Mouse (Mus musculus): ENCODE measurements around the gene Olfr996.
"Not testable (repeated sequence)": the region's sequence is repeated elsewhere in the genome, so short reads cannot be mapped to it uniquely, and the experiment has no call there.

The Olfr996 gene

GRCm38 (mm10) chr2:85578915-85579314, at the start of gene Olfr996:
TSS of gene Olfr996 (plus strand) at chr2:85579215.
- DNase-seq = no peak

DNA sequence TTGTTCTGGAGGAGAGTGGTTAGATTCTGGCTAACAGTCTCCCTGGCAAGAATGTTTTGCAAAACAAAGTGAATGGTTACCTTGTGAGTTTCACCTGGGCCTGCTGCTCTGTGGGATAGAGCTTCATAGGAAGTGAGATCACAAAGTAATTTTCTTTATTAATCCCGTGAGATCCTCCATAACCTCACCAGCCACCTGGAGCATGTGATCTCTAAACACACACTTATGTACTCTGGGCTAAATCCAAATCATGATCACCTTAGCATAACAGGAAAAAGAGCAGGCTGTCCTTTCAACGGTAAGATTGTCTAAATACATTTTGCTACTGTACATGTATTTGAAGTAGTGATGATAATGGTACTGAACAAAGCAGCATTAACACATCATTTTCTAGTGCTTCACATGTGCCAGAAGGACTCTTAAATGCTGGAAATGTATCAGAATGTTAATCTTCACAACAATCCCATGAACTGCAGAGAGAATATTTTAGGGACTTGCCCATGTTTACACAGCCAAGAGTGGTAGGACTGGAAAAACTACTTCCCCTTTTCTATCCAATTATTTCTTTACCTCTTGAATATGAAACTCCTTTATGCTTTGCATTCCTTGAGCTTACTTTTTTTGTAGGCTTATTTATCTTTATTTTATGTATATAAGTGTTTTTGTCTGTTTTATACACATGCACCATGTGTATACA, 46.8 kb upstream of the Olfr996 start:
- no peak for DNase-seq

DNA sequence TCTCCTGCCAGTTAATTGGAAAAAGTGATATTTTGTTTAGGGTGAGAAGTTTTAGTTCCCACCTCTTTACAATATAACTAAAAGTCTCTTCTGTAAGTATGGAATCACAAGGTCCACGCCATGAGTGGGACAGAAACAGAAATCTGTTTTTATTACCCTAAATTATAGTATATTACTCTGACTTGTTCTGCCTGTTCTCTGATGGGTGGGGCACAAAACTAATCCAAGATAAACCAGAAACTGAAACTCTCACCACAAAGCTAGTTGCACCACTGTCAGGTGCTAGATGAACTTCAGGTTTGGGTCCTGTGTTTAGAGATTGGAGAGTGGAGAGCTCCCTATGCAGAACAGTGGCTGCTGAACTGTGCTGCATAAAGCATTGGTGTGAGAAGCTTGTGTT, 45.1 kb upstream of the Olfr996 start:
- no peak for DNase-seq

- DNase-seq = no peak
Measured at GRCm38 (mm10) chr2:85554806-85555205, 24.2 kb upstream of the Olfr996 start.

DNA sequence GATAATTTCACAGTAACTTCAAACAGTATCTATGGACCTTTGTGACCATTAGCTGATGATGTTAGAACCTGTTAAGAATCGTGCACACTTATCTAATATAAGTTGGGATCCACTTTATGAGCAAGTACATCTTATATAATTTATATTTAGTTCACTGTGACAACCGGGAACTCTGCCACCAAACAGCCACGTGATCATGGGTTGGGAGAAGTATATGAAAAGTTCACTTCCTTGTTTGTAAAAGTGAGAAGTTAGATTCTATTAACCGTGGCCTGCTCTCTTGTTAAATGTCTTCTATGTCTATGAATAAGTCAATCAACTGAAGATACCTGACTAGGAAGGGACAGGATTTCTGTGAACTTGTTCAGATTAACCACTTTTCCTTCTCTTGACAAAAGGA, 18.8 kb upstream of the Olfr996 start:
- DNase-seq = no peak

GRCm38 (mm10) chr2:85561187-85561586, 17.8 kb upstream of the Olfr996 start:
- DNase-seq = peak; percentile 29

DNA sequence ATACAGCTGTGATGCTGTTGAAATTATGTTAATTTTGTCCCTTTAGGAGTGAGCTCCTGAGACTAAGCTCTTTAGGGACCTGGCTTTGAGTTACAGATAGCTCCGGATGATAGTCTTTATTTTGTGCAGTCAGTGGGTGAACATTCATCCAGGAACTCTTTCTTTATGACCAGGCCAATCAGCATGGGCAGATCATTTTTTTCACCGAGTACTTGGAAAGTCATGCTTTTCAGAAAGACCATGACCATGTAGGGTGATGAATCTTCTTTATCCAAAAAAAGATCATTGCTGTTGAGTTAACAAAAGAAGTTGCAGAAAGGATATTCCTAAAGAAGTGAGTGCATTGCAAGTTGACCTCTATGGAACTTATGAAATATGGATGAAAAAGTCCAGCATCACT, 9.6 kb downstream of the Olfr996 start, which contains the start of gene Olfr998:
Gene Olfr998 (plus strand): TSS at position 301 of the 400 bp plus-strand sequence.
- not testable (repeated sequence) for DNase-seq

- no peak for DNase-seq
Measured at GRCm38 (mm10) chr2:85611803-85612202, 32.8 kb downstream of the Olfr996 start, which contains the start of gene Olfr1000. TSS of gene Olfr1000 (minus strand) at chr2:85611903.
